Mouse (Mus musculus) gastrocnemius, postnatal 4 days (tissue): ENCODE measurements at regions not wholly inside any gene's neighbourhood (a gene's known extent, or its start where the extent isn't known, plus 50 kb on each side); places are given as distances from the start of the nearest gene placed in this dataset.

Experiments
- DNase-seq, 2 experiments: peaks; one replicate each; pipeline ENCODE4 v3.0.0; 2021 to 2022; ENCODE audit warnings: low spot score in 2 of 2, mixed read lengths in 2 of 2

DNA sequence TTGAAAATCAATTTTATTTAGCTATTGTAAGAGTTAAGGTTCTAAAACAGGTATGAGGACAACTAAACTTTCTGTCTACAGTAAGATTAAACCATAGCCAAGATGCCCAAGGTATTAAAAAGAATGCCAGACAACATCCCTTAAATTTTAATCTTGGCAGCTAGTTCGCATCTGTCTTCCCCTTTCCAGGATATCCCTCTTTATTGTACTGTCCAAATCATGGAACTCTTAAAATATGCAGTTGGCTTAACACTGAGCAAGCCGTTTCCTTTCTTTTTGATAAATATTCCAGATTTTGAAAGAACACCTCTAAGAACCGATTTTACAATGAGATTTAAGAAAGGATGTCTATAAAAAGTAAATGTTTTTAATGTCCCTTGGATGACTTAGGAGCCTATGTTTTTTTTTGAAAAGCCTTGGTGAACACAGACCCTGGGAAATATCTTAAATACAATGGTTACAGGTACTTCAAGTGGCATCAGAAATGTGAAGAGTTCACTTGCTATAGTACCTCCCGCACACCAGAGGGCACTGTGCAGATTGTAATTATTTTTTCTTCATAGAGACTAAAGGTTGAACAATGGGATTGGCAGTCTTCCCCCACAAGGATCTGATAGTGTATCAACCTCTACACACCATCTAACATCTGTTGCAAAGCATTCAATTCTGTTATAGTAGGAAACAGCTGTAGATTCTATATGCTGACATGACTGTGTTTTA is 237.5 kb upstream of the Gm12728 start:
- DNase-seq = no peak

DNA sequence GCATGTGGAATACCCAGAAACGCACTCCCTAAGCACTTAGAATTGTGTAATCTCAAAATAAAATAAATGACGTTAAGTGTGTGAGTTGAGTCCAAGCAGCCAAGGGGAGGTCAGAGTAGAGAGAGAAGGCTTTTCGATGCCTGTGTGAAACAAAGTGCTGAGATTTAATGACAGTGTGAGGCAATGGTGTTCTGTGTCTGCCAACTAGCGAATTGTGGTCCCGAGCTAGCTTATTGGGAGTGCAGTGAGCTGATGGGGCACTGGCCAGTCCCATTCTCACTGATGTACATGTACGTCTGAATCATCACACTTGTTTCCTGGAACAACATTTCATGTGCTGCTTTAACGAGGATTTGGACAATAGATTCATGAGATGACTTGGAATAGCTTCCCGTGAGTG is 234.7 kb upstream of the Gm12728 start:
- DNase-seq = no peak

DNA sequence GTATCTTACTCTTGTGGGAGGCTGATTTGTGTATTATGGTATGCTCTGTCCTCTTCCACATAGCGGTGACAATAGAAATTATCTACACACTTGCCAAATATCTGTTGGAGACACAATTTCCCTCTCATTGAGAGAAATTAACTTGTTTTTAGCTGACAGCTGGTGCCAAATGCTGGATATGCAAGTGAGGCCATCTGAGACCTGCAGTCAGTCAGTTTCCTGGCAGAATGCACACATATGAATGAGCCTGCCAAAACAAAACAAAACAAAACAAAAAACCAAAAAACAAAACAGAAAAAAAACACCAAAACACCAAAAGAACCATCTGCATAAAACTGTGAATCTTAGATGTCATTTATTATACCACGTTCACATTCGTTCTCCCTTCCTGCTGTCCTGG is 233.7 kb upstream of the Gm12728 start:
- no peak for DNase-seq

DNA sequence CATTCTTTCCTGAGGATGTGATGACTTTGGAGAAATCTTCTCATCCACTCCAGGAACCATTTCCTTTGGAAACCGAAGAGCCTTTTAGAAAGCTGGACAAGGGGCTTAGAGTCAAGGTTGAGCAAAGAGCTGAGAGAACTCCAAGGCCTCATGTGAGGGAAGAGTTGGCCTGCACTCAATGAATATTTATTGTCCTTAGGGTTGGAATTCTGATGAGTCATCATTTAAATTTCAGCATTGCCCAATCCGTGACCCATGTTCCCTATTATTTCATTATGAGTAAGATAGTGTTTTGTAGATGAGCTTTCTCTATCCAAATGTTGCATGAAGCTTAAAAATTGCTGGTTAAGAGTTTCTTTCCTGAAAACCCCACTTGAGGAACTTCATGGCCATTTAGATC is 232.3 kb upstream of the Gm12728 start:
- DNase-seq = no peak

DNA sequence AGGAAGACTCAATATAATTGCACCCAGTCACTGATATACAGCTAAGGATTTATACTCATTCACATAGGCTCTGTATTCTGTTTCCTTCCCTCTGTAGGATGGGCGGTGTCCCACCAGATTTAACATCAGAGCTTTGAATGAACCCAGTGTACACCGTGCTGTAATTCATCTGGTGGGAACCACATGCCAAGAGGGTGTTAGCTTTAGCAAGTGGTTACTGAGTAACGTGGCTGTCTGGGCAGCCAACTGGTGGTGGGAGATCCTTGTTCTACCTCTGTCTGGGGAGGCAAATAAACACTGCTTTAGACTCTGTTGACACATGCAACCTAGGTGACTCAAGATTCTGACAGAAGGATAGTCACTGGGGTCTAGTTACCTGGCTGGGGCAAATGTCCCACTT is 229.6 kb upstream of the Gm12728 start:
- no peak for DNase-seq

DNA sequence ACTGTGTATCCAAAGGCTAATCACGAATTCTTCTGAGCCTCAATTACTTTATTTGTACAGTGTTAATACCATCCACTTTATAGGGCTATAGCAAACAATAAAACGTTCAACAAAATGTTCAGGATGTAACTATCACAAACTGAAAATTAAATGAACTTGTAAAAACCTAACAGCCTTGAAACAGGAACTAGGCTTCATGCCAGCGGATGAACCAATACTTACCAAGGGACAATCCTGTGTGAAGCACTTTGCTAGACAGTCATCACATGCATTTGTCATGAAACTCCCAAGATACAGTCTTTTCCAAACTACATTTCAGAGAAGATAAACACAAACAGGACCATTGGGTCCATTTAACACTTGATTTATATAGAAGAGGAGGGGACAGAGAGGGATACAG is 228.9 kb upstream of the Gm12728 start:
- no peak for DNase-seq

DNA sequence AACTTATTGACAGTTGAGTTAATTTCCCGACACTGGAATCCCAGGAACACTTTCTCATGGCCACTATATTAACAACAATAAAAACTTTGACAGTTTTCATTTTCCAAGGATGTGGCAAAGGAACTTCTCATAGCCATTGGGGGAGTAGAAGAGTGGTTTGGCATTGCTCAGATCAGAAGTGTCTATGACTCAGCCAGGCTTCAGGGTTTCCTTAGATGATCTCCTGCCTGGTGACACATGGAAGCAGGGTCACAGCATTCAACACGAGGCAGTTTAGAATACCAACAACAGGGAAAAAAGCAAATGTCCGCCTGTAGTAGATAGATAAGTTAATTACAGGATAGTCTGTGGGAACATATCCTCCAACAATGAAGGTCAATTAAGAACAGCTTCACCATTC is 228.1 kb upstream of the Gm12728 start:
- DNase-seq = no peak

DNA sequence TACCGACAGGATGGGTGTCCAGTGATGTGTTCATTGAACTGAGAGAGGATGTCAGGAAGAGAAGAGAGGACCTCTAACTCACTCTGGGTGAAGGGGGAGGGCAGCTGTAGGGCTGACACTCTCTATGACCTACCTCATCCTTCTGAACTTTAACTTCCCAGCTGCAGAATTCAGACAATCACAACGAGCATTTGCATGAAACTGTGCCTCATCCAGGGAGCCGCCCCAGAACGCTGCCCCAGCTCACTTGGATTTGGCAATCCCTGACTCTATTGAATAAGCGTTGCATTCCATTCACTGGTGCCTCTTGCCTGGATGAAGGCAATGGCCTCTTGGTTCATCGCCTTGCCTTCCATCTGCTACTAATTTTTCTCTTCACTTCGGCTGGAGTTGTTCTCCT is 223.9 kb upstream of the Gm12728 start:
- DNase-seq = no peak

DNA sequence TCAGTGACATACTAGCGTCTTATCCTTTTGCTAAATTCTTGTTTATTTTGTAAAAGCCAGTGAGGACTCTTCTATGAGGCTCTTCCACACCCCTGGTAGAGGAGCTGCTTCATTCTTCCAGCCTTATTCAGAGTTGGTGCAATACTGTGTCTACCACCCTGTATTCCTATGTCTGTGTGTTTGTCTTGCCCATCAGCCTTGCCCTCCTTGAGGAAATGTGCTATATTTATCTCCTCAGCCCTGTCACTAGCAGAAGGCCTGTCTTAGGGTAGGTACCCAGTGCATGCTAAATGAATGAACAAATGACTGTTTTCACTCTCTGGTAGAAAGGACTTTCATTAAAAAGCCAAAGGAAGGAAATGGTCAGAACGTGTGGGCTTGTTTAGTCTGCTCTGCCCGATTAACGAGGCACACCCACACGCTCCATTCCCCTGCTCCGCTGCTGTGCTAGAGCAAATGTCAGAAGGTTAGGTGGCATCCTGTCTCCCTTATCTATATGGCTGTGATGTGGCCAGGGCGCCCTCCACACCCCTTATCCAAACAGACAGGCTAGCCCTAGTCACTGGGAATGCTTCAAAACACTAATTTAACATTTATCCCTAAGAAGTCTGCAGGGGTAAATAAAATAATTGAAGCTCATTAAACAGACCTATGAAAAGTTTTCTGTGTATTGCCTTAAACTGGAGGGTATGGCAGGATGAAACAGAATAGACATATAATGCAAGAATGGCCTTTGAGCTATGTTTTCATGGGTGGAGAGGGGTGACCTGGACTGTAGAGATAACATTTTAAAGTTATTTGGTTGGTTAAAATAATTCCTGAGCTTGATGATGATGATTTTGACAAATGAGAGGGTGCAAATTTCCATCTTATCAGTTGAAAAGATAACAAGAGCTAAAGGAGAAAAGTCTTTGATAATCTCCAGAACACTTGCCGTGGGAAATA is 222.9 kb upstream of the Gm12728 start:
- no peak for DNase-seq

DNA sequence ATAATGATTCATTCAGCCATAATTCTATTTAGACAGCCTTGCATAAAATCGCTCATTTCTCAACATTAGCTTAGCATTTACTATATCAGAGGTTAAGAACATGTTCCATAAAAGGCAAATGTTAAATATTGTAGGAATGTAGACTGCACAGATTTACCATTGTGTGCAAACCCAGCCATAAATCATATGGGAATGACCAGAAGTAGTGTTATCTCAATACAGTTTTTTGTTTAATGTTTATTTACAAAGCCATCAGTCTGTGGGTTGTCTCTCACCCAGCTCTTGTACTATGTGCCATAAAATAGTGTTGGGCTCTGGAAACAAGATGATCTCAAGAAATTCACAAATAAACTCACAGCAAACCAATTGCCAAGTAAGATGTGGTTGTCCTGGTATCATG is 220.0 kb upstream of the Gm12728 start:
- DNase-seq = no peak

DNA sequence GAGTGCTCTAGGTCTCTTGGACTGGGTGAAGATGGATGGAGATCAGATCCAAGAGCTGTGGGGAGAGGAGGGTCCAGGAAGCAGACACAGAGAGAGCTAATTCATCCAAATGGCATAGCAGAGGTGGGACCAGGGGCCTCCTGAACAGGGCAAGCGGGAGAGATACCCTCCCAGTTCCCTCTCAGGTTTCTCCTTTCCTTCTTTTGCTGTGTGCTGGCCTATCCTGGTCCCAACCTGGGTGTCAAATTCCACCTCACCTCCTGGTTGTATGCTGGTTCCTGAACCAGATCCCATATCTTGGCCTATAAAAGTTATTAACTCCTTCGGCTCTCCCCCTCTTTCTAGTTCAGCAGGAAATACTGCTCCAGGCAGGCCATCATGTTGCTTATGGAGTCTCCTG is 214.1 kb upstream of the Gm12728 start:
- DNase-seq = no peak

DNA sequence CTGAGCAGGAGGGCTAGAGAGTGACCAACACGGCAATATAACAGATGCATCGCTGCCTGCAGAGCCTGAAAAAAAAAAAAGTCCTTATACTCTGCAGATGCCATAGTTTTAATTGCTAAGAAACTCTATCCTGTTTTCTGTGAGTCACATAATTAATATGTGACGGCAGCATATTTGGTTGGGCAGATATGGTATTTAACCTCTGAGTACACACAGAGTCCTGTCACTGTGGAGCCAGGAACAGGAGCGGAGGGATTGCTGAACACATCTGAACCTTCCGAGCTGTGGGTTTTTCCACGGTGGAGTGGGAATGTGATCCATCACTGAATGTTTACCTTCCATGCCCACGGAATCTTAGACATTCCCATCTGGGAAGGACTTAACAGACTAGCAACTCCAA is 208.7 kb upstream of the Gm12728 start:
- no peak for DNase-seq

DNA sequence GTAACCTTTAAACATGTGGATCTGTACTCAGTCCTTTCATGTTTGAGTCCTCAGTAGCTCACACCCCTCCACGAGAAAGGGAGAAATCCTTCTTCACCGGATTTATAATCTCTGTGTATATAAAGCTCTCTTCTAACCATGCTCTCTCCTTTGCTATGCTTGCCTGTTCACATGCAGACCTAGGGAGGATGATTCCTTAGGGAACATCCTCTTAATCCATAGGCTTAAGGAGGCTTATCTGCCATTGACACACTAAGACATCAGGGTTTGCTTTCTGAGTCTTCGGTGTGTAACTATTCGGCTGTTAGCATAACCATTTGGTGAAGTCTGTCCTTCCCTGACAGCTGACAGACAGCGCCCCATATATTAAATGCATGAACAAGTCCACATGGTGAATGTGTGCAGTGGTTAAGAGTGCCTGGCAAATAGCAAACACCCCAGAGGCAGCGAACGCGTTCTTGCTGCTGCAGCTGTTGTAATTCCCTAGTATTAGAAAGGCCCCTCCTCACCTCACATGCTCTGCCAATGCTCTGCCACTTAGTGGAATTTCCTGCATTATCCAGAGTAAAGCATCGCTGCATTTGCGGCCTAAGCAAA is 205.2 kb upstream of the Gm12728 start:
- no peak for DNase-seq

DNA sequence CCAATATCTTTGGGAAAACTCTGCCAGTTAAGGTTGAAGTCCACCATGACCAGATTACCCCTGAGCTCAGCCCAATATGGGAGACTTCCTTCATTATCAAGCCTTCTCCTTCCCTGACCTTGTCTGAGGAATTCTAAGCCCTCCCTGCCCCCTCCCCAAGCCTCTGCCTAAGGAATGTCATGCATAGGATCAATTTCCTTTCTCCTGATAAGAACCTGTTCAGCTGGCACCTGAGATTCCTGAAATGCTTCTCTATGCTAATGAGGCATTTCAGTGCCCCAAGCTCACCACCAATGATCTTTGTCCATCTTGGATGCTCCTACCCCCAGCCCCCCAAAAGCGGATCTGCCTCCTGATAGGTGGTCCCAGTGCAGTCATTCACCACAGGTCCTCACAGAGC is 186.0 kb upstream of the Gm12728 start:
- no peak for DNase-seq

DNA sequence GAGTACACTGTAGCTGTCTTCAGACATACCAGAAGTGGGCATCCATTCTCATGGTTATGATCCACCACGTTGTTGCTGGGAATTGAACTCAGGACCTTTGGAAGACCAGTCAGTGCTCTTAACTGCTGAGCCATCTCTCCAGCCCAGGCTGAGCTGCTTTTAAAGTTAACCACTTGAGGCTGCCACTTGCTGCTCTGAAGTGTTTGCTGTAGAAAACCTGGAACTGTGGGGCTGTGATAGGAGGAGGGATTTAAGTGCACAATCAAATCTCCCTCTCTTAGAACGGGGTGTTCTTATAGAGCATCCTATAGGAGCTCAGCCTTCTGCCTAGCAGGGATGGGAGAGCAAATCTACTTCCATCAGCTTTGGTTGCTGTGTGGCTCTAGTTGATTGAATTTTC is 185.1 kb upstream of the Gm12728 start:
- DNase-seq = no peak

DNA sequence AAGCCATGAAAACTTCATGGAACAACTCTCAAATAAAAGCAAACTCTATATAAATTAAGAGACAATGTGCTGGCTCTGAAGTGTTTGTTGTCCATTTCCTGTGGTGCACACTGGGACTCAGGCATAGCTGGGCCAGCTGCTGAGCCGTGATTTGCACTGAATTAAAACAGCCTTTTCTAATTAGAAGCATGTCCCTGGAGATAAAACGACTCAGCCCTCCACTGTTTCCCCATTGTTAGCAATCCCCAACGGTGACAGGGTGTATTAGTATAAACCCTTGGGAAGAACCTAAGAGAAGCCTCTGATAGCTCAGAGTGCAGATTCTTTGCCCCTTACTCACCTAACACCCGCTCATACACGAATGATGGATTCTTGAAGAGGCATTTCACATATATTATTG is 182.9 kb upstream of the Gm12728 start:
- DNase-seq = no peak

DNA sequence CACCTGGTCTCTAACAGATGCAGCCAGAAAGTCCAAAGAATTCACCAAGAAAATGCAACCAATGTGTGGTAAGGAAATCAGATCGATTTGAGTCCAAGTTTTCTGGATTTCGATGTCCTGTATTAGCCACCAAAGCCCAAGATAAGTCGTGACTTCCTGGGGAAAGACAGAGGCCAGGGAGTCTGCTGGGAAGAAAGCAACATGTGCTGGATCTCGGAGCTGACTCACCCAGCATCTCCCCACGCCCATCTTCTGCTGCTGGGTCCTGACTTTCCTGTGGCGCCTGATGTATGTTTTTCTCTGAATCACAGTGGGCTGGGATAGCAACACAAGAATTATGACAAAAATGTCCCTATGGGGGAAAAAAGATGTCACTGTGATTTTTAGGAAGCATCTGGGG is 178.8 kb upstream of the Gm12728 start:
- DNase-seq = no peak

DNA sequence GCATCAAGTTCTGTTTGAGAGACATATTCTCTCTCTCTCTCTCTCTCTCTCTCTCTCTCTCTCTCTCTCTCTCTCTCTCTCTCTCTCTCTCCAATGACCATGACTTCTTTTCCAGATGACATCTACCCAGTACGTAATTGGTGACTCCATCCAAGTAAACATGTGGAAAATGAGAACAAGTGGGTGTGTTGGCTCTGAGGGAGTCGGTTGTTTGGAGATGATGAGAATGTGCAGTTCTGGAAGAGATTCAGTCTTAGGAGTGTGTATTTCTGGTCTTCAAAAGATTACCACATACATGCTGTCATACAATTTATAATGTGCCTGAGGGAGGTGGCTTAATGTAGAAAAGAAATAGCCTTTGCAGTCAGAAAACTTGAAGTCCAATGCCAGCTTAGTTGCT is 175.3 kb upstream of the Gm12728 start:
- no peak for DNase-seq

DNA sequence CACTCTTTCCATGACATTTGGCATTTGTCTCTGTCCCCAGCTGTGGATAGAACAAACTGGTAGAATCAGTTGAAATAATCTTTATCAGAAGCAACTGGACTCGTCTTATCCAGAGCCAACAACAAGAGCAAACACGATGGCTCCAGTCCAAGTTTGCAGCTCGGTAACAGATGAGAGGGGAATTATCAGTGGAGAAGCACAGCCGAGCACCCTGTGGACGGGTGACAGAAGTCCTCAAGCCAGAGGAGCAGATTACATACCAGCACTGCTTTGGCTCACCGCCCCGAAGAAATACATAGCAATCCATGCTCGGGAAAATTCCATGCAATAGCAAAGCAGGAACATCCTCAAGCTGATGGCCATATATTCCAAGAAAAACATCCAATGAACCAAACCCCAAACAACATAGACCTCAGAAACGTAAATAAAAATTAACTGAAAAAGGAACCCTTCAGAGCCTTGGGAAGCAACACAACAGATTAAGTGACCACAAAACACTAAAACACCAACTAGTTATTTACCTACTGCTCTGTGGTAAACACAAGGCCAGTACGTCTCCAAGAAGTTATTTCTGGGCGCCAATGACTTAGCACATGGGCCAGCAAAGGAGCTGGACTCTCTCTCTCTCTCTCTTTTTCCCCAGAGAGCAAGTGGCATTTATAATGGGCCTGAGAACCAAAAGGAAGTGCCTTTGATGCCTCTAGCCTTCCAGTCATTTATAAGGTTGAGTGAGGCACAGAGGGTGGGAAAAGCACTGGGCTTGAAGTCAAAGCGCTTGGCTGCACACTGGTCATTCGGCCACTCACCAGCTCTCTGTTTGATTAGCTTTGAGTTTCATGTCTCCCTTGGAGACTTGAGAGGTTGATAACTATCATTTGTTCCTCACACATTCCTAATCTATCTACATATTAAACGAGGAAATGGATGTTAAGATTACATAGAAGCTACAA is 163.0 kb upstream of the Gm12728 start:
- DNase-seq = peak in 1 of 2 experiments; percentile 52

DNA sequence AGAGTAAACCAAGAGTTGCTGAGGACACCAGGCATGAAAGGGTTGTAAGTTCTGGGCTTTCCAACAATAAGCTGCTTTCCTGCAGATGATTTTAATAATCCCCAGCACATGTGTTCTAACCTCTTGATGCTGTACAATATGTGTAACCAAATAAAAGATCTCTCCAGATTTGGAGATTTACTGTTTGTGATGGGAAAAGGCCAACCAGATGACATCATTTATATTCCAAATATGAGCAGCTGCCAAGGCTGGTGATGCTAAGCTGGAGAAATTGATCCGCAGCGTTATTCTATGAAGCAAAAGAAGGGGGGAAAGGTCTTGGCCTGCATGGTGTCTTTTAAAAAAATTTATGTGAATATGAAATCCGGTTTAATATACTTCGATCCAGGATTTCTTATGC is 160.1 kb upstream of the Gm12728 start:
- DNase-seq = no peak
